Mouse (Mus musculus): ENCODE results near the gene H1foo. TPM values are rescaled to one million over a fixed set of nuclear protein-coding genes. Genes with fewer than 3 reads are reported as not detected.

The H1foo gene
- polyA plus RNA-seq, 1 experiment from 2014 or later: not detected

GRCm38 (mm10) chr6:115999227-115999626 is 54.5 kb downstream of the H1foo start:
- Histone ChIP-seq H3K27ac (no peak overlapping the region), H3K4me2 (replicated peaks) (no peak overlapping the region), H3K27me3 (peaks cover 9% of the 10 kb centered on the region), H3K4me1 (peaks cover 32% of the 10 kb centered on the region), H3K36me3 (no peaks in the 10 kb centered on the region), H3K4me3 (no peak overlapping the region), H3K9me3 (no peaks in the 10 kb centered on the region), H3K9ac (no peak overlapping the region)
- WGBS: 83% methylated on average over 2 of the region's 2 CpGs
- ATAC-seq (ENCODE audit: low FRiP score, low read depth): no peak

Other genes with a start within 250 kb of the H1foo start
- gene Tmem40, start 182.5 kb upstream of the H1foo start, polyA plus RNA-seq (2015; fragmentation: Nextera tagmentation; extraction: Ambion mirVana): 2.6 and 3.4 TPM in 2 replicates
- gene Cand2, start 170.4 kb upstream of the H1foo start, polyA plus RNA-seq (2015; fragmentation: Nextera tagmentation; extraction: Ambion mirVana): 48.1 and 56.8 TPM in 2 replicates
- gene Rpl32, start 136.2 kb upstream of the H1foo start, polyA plus RNA-seq (2015; fragmentation: Nextera tagmentation; extraction: Ambion mirVana): 2,055 and 2,057 TPM in 2 replicates
- 0.41 and 0.54 TPM in 2 replicates for gene Efcab12, start 106.5 kb upstream of the H1foo start, polyA plus RNA-seq (2015; fragmentation: Nextera tagmentation; extraction: Ambion mirVana)
- 23.6 and 27.7 TPM in 2 replicates for gene Mbd4, start 91.6 kb upstream of the H1foo start, polyA plus RNA-seq (2015; fragmentation: Nextera tagmentation; extraction: Ambion mirVana)
- gene Ift122, start 91.5 kb upstream of the H1foo start, polyA plus RNA-seq (2015; fragmentation: Nextera tagmentation; extraction: Ambion mirVana): 25.8 and 27.9 TPM in 2 replicates
- gene Rho, start 13.2 kb upstream of the H1foo start, polyA plus RNA-seq (2015; fragmentation: Nextera tagmentation; extraction: Ambion mirVana): 0.20 and 0.42 TPM in 2 replicates
- gene Plxnd1, start 50.1 kb downstream of the H1foo start, polyA plus RNA-seq (2015; fragmentation: Nextera tagmentation; extraction: Ambion mirVana): 27.6 and 30.0 TPM in 2 replicates
- 18.8 and 20.6 TPM in 2 replicates for gene Tmcc1, start 248.5 kb downstream of the H1foo start, polyA plus RNA-seq (2015; fragmentation: Nextera tagmentation; extraction: Ambion mirVana)

Measured in limb, embryonic 13.5 days (tissue).